In the genomic region with DNA sequence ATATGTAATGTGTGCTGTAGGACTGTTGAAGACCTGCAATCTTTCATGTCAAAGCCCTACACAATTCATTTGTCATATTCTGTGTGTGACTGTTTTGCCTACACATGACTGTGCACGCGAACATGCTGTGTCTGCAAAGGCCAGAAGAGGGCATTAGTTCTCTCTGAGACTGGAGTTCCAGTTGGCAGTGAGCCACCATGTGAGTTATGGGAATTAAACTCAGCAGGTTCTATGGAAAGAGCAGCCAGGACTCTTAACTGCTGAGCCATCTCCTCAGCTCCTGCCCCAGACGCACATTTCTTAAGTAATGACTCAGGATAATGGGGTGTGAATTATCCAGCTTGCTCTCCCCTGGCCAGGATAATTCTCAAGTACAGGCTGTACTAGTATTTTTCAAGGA, we compare ENCODE assay signal across 10 mouse cellular contexts.
A peak's percentile ranks its signal among the peaks of the same experiment; 100 is the strongest.
DNase-seq lines count a peak whose midpoint lies in the region; ATAC-seq and TF ChIP-seq lines count a peak whose summit lies in the region.
"Had no signal": no experiment of that assay in that cellular context is flagged by ENCODE, and none has a peak within 500 bp of the region (broad histone marks: within the 10 kb centered on the region; RNA-seq: fewer than 3 reads in every experiment).

No protein-coding gene starts in this region.

- no peaks in the 10 kb centered on the region for H3K9me3 ChIP-seq in hindbrain, postnatal 0 days (ENCODE audit: low read length)
- no peaks in the 10 kb centered on the region for H3K9me3 ChIP-seq in limb, embryonic 11.5 days (ENCODE audit: control insufficient read depth, low read length)
- H3K9me3 ChIP-seq: liver, embryonic 13.5 days had no signal

- no peak overlapping the region for H3K9ac ChIP-seq in hindbrain, postnatal 0 days (replicated peaks; ENCODE audit: low read length)
- H3K9ac ChIP-seq in limb, embryonic 11.5 days (ENCODE audit: low read length): no peak overlapping the region
- H3K9ac ChIP-seq: liver, embryonic 13.5 days had no signal

- TF ChIP-seq CTCF in hindbrain, postnatal 0 days (IDR thresholded peaks at IDR 0.05; ENCODE audit: low read depth): peak; percentile 74

- no peak overlapping the region for H3K4me3 ChIP-seq in hindbrain, postnatal 0 days (ENCODE audit: low read length)
- no peak overlapping the region for H3K4me3 ChIP-seq in limb, embryonic 11.5 days (ENCODE audit: low read depth, low read length)
- H3K4me3 ChIP-seq: erythroblast, embryonic 14.5 days; liver, embryonic 13.5 days had no signal

- DNase-seq in left cerebral cortex, adult 11 months (ENCODE audit: low spot score): peak; percentile 8
- DNase-seq in left cerebral cortex, postnatal 36 days (ENCODE audit: low spot score in 2 of 2): no peak
- DNase-seq in R1 (ENCODE audit: low read depth, low spot score): peak; percentile 43
- DNase-seq in cerebellum, adult 18-20 months: peak; percentile 69 to 76
- DNase-seq in hindbrain, postnatal 0 days (ENCODE audit: low spot score): peak; percentile 84
- DNase-seq in limb, embryonic 11.5 days (ENCODE audit: low spot score): peak; percentile 52
- peak; percentile 46 for DNase-seq in right cerebral cortex, postnatal 14 days
- no peak for DNase-seq in B cell, adult 2 months
- DNase-seq: liver, embryonic 13.5 days had no signal

- no peak overlapping the region for H3K4me2 ChIP-seq in hindbrain, postnatal 0 days (ENCODE audit: low read depth, low read length)
- no peak overlapping the region for H3K4me2 ChIP-seq in limb, embryonic 11.5 days (ENCODE audit: low read depth, severe bottlenecking)
- H3K4me2 ChIP-seq: liver, embryonic 13.5 days had no signal

- H3K36me3 ChIP-seq in hindbrain, postnatal 0 days (ENCODE audit: insufficient read depth, low read length): no peaks in the 10 kb centered on the region
- H3K36me3 ChIP-seq in limb, embryonic 11.5 days (ENCODE audit: control insufficient read depth, insufficient read depth, low read length): no peaks in the 10 kb centered on the region
- H3K36me3 ChIP-seq: liver, embryonic 13.5 days had no signal

- ATAC-seq in hindbrain, postnatal 0 days: peak; percentile 43; the same call in 1 of the 2 replicates
- no peak for ATAC-seq in limb, embryonic 11.5 days (ENCODE audit: insufficient number of reproducible peaks, low FRiP score, low TSS enrichment, low read depth)

- WGBS in hindbrain, postnatal 0 days: 47% methylated on average over 3 of the region's 3 CpGs
- WGBS in limb, embryonic 11.5 days: 58% methylated on average over 3 of the region's 3 CpGs

- H3K4me1 ChIP-seq in hindbrain, postnatal 0 days (ENCODE audit: insufficient read depth, low read length): no peaks in the 10 kb centered on the region
- H3K4me1 ChIP-seq in limb, embryonic 11.5 days (ENCODE audit: control insufficient read depth, insufficient read depth, low read length): no peaks in the 10 kb centered on the region
- H3K4me1 ChIP-seq: liver, embryonic 13.5 days had no signal

- H3K27ac ChIP-seq in hindbrain, postnatal 0 days: no peak overlapping the region
- H3K27ac ChIP-seq in limb, embryonic 11.5 days (replicated peaks; ENCODE audit: low read depth, low read length): no peak overlapping the region
- H3K27ac ChIP-seq: liver, embryonic 13.5 days had no signal

- intact Hi-C loops in left cerebral cortex, postnatal 36 days (cut with DNase I): no loop called here

- no peaks in the 10 kb centered on the region for H3K27me3 ChIP-seq in hindbrain, postnatal 0 days (ENCODE audit: insufficient read depth, low read length)
- H3K27me3 ChIP-seq in limb, embryonic 11.5 days (ENCODE audit: control insufficient read depth, insufficient read depth, low read length): no peaks in the 10 kb centered on the region
- H3K27me3 ChIP-seq: liver, embryonic 13.5 days had no signal

Comparison
In these comparisons a context has a peak if more than half of its experiments do, and no peak if none do; other contexts are left out.
1. DNase-seq: peak in left cerebral cortex, adult 11 months (single experiment), R1 (single experiment), cerebellum, adult 18-20 months (2 of 2), hindbrain, postnatal 0 days (single experiment), limb, embryonic 11.5 days (single experiment) and right cerebral cortex, postnatal 14 days (single experiment); none in left cerebral cortex, postnatal 36 days (0 of 2) and B cell, adult 2 months (0 of 2).